Mouse (Mus musculus): ENCODE measurements around the gene Naglu.
"Not testable (repeated sequence)": the region's sequence is repeated elsewhere in the genome, so short reads cannot be mapped to it uniquely, and the experiment has no call there.

The Naglu gene

DNA sequence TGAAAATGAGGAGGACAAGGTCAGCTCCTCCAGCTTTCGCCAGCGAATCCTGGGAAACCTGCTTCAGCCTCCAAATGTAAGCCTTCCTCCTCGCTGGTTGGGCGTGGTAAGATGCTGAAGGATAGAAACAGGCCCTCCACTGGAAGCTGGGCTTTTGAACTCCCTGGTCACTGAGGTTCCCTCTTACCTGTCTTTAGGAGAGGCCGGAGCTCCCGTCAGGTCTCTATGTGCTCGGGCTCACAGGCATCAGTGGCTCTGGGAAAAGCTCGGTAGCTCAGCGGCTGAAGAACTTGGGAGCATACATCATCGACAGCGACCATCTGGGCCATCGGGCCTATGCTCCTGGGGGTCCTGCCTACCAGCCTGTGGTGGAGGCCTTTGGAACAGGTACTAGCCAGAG lies 15.0 kb downstream of the Naglu start:
- DNase-seq: no peak

DNA sequence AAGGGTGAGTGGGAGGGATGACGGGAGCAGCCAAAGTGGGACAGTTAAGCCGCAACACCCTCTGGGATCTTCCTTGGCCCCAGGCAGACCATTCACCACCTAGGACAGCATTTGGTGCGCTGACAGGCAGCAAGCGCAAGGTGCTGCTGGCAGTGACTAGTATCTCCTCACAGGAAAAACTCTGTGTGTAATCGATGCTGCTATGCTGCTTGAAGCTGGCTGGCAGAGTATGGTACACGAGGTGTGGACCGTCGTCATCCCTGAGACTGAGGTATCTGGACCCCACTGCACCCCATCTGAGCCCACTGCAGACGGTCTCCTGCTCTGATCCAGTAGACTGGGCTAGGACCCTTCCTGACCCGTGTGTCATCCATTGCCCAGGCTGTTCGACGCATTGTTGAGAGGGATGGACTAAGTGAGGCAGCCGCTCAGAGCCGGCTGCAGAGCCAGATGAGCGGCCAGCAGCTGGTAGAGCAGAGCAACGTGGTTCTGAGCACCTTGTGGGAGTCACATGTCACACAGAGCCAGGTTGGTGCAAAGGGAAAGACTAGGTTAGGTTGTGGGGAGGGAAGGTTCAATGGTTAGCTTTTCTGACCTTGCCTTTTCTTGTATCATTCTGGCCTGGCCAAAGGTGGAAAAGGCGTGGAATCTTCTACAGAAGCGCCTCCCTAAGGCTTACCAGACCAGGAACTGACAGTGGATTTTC lies 16.0 kb downstream of the Naglu start:
- DNase-seq: no peak

DNA sequence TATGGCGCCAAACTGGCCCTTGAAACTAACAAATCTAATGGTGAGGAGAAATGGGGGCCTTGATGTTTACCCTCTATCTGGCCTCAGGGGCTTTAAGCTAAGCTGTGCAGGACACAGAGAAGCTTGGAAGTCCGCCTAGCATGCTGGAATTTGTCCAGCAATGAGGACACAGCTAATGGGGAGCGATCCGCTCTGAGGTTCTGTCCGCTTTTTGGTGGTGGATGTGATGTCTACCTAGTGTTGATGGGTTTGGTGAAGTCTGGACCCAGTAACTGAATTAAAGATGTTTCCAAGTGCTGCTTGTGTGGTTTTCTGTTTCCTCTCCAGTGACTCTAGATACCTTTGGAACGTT lies 16.5 kb downstream of the Naglu start:
- no peak for DNase-seq

DNA sequence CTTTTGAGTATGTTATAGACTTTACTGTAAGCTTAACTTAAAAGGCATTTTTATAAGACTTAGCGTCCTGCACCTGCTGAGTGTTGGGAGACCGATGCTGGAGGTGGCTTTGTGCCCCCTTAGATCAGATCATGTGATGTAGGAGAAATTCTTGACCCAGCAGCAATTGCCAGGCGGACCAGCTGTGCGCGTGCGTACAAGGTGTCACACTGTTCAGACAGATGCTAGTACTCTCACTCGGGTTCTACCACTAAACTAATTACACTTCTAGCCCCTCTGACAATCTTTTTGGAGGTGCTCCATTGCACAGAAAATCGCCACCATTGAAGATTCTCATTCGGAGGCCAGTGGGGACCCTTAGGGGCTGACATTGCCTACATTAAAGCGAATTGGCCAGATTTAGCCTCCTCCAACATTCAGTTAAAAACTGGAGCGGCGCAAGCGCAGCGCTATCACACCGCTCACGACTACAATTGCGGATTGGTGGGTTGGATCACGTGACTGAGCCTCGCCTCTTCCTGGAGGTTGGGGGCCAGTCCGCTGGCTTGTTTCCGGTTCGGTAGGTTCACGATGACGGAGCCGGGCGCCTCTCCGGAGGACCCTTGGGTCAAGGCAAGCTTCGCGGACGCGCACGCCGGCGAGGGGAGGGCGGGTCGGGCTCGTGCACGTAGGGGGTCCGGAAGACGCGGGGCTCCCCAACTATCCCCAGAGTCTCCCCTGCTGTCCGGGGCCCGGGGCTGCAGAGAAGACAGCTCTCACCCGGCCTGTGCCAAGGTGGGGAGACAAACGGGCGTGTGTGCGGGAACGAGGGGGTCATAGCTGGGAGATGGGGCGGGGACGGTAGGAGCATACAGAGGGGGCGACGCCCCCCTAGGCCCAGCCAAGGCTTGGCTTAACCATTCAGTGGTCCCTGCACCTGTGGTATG lies 17.2 kb downstream of the Naglu start, which contains the start of gene Mlx:
Gene Mlx (plus strand): TSS at position 522 of the 926 bp plus-strand sequence.
- peak; percentile 96 for DNase-seq

DNA sequence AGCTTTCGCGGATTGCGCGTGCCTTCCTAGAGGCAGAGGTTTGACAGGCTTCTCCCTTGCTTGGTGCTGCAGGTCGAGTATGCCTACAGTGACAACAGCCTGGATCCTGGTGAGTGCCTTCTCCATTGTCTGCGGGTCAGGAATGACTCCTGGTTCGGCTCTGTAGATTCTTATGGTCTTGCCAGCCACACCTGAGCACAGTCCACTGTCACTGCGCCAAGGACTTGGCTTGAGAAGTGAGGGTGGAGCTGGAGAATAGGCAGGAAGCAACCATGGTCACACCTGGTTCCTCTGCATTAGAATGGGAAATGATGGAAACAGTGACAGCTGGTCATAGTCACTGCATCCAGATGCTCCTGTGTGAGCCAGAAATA lies 17.9 kb downstream of the Naglu start:
- no peak for DNase-seq

DNA sequence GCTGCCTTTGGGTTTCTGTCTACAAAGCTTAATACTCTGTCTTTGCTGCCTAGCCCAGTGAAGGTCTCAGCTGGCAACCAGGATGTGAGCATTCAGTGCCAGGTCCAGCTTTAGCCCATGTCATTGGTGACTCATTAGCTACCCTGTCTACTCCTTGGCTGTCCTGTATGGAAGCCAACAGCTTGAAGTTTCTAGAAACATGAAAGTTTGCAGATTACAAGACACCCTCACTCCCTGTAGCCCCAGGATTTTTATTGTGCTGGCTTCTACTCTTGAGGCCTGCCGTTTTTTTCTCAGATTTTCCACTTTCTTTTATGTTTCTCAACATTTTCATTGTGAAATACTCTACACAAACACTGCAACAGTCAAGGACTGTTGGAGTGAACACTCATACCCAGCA lies 20.1 kb downstream of the Naglu start:
- no peak for DNase-seq

DNA sequence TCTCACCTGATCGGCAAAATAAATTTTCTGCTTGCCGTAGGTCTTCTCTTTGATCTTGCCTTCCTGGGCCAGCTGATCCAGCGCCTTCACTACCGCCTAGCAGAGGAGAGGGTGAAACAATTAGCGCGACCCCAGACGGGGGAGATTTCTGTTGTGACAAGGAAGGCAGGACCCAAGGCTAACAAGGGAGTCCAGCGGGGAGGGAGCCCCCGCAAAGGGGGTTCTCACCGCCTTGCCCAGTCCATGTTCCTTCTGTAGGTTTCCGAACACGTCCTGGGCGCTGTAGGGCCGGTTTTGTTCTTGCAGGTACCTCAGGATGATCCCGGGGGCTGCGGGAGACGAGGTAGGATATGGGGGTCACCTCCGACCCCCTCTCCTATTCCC lies 25.1 kb downstream of the Naglu start:
- DNase-seq: no peak

DNA sequence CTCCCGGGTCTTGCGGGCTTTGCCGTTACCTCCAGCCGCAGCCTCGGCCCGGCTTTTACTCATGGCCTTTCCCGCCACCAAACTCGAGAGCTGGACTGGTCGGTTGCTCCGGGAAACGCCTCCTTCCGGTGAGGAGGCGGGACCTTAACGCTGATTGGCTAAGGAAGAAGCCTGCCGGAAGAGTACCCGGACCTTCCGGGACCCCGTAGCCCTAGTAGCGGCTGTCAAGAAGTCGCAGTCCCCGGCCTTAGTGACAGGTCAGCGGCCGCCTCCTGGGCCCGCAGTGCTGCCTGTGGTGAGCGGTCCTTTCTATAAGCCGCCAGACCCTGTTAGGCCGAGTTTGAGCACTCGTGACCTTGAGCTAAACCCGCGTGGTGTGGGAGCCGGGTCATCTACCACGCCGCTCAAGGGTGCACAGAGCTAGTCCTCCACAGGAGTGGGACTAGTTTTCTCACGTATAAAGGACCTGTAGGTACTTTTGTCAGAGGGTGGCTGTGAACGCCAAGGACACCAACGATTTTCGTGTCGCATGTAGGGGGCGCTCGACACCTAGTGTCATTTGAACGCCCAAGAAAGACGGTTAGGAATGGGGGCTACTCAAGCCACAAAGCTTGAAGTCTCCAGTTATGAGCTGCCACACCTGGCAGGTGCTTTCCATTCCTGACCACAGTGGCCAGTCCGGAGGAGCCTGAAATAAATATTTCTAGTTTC lies 25.7 kb downstream of the Naglu start, which contains the start of gene Psmc3ip:
Gene Psmc3ip (minus strand): TSS at position 123 of the 711 bp plus-strand sequence.
- peak; percentile 97 for DNase-seq

DNA sequence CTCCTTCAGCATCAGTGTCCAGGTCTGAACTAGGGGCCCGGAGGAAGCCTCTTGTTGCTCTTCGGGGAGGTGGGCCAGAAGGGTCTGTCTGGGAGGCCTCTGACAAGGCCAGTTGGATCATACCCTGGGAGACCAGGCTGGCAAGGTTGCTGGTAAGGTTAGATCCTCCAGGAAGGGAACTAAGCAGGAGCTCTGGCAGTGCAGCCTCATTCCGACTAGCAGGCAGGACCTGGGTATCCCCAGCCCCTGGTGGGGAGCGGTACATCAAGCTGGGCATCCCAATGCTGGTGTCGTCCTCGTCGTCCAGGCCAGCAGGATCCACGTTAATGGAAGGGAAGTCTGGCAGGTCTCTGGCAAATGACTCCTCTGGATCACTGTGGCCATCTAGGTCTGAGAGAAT lies 28.4 kb downstream of the Naglu start:
- DNase-seq: no peak

DNA sequence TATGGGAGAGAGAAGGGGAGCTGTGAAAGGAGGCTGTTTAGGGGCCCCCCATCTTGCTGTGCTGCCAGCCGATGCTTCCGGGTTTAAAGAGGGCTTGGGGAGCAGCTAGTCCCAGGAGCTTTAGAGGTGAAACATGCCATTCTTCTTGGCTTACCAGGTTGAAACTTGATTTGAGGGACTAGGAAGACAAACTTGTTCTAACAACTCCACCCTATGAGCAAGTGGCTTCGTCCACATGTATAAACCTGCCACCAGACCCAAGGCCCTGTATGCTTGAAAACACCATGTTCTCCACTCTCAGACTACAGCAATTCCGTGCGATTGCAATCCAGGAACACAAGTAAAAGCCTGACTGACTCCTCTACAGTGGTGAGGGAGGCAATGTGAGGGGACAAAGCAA lies 33.2 kb downstream of the Naglu start:
- no peak for DNase-seq

DNA sequence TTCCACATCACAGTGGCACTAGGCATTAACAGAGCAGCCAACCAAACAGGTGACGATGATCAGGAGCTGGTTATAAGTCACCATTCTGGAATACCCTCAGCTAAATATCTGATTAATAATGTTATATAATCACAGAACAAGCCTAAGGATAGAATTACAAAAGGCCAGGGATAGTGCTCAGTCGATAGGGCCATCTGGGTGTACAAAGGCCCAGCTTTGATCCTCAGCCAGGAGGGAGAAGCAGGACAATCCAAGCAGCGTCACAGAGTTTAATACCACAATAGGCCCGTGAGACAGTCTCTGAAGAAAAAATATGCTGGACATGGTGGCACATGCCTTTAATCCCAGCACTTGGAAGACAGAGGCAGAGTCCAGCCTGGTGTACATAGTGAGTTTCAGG lies 39.5 kb downstream of the Naglu start:
- DNase-seq: no peak

DNA sequence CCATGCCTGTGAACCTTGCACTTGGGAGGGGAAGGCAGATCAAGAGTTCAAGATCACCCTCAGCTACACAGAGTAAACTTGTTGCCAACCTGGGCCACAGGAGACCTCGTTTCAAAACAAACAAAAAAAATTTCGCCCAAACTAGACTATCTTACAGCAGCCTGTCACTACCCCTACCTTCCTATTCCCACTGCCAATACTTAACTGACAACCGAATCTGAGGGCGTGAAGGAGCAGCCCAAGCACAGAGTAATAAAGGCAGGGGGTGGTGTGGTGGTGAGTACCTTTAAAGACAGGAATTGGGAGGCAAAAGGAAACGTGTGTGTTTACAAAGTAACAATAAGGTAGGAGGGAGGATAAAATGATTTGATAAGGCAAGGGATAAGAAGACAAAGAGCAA lies 40.9 kb downstream of the Naglu start:
- DNase-seq: no peak

DNA sequence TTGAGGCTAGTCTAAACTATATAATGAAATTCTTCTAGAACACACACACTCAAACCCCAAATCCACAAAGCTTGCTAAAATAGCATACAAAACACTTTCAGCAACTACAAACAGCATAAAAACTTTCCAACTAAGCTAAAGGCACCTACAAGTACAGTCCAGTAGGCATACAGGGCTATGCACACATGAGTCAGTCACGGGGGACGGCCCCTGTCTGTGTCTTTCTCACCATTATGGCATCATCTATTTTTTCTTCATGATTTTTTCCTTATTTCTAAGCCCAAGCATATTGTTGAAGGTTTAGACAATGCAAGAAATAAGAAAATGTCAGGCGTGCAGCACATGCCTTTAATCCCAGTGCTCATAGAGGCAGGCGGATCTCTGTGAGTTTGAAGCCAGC lies 41.4 kb downstream of the Naglu start:
- DNase-seq: no peak

DNA sequence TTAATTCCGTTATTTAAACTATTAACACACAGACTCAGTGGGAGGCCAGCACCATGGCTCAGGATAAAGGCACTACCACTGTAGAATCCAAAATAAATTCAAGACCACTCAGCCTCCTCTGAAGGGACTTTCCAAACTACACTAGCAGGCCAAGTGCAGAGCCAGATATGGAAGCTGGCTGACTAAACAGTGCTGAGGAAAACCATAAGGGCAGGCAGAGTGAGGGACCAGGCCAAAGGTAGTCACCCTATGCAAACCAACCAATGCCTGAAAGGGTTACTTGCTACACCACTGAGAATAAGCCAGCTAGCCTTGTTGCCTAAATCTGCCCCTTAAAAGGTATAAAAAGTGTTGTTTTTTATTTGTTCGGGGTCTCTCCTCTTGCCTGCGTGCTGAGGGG lies 42.4 kb downstream of the Naglu start:
- no peak for DNase-seq

DNA sequence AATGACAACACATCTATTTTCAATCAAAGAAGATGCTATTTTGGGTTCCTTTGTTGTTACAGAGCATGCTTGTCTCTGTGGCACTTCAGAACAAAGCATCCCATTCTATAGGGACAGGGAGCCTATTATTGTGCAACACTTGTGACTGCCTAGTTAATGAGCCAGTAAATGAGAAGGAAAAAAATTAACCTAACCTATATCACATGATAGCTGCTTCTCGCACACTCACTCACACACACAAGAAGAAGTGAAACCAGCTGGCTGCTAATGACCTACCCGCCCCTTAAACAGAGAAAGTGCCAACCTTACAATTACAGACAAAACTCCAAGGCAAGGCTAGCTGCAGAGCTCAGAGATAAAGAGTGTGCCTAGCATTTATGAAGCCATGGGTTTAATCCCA lies 45.8 kb downstream of the Naglu start:
- DNase-seq: no peak

DNA sequence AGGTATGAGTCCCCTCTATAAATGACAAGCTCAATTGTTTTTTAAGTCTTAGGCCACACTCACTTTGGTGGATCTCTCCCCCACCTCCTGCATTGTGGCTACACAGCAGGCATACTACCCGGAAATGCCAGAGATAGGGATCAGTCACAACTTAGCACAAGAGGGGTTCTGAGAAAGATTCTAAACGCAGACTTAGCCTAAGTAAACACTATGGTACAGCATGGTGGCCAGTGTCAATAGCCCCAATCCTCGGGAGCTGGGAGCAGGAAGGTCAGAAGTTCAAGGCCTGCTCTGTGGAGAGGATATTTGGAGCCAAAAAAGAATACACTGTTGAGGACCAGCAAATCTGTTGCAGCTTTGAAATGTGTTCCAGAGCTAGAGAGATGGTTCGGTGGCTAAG lies 48.3 kb downstream of the Naglu start:
- DNase-seq: no peak

DNA sequence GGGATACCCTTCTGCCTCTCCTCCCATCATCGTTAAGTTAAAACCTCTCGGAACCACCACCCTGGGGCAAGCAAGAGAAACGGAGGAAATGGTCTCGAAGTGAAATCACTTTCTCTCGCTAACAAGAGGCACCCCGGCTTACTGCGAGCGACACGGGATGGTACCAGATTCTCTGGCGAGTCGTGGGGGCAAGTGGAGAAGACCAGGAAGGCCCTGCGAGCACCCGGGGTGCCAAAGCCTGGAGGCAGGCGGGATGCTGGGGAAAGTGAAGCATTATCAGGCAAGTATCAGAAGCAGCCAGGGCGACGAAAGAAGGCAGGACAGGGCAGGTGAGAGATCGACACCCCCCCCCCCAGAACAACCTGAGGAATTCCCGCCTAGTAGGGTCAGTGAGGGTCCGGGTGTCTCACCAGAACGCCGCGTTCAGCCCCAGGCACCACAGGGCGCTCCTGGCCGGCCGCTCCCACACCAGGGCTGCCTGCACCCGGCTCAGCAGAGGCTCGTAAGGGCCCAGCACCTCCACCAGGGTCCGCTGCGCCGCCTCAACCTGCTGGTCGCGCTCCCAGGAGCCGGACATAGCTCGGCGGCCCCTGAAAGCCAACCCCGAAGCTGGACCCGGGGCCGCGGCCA lies 49.4 kb downstream of the Naglu start:
- no peak for DNase-seq

DNA sequence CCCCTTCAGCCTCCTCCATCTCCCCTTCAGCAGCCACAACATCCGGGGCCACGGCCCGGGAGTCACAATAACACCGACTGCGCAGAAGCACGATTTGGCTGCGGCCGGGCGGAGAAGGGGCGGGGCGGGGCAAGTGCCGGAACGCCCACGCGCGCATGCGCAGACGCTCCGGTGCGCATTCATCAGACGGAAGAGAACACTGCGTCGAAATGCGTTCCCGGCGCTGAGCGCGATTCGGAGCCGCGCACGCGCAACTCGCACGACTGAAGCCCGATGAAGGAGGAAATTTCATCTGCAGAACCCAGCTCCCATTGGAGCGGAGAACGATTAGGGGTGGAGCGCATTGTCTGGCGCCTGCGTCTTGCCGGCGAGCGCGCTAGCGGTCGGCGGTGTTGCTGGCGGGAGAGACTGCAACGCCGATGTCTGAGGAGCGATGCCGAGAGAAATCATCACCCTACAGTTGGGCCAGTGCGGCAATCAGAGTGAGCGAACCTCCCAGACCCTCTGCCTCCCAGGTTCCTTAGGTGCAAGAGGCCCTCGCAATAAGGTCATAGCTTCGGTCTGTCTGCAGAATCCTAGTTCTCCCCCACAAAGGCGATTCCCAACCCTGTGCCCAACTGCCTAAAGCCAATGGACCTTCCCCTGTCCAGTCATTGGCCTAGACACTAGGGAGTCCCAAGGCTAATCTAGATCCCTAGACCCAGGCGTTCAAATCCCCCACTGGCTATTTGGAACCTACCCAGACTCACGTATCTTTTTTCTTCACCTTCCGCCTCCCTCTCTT lies 50.1 kb downstream of the Naglu start, which contains the start of the genes Retreg3 and Tubg1:
Gene Retreg3 (minus strand): TSS at position 133 of the 784 bp plus-strand sequence.
Gene Tubg1 (plus strand): TSS at position 178 of the 784 bp plus-strand sequence.
- peak; percentile 99 for DNase-seq

DNA sequence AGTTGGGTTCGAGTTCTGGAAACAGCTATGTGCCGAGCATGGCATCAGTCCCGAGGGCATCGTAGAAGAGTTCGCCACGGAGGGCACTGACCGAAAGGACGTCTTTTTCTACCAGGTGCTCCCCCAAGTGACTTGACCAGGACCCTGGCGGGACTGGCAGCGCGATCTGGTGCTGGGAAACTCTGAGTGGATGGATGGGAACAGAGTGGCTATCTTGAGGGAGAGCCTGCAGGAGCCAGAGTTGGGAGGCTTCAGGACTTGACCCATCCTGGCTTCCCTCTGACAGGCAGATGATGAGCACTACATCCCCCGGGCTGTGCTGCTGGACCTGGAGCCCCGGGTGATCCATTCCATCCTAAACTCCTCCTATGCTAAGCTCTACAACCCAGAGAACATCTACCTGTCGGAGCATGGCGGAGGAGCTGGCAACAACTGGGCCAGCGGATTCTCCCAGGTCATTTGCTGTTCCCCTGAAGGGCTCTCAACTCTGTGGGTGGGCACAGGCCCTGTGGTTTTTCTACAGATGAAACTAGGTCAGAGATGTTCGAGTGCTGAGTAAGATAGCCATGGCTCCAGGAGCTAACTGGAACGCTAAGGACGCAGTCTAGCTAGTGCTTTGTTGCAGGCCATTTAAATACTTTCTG lies 50.9 kb downstream of the Naglu start:
- DNase-seq: no peak

DNA sequence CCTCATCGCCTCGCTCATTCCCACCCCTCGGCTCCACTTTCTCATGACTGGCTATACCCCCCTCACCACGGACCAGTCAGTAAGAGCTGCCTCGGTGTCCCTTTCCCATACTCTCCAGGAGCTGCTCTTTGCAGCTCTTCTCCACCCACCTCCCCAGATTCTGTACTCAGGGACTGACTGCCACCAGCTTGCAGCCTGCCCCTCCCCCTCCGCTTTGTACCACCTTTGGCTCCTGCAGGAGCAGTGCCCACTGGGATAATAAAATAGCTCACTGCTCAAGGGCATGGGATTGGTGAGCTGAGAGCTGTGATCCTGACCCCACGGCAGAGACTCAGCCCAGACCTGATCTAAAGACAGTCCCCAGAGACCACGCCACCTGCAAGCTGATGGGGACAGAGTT lies 54.7 kb downstream of the Naglu start:
- DNase-seq: not testable (repeated sequence)

DNA sequence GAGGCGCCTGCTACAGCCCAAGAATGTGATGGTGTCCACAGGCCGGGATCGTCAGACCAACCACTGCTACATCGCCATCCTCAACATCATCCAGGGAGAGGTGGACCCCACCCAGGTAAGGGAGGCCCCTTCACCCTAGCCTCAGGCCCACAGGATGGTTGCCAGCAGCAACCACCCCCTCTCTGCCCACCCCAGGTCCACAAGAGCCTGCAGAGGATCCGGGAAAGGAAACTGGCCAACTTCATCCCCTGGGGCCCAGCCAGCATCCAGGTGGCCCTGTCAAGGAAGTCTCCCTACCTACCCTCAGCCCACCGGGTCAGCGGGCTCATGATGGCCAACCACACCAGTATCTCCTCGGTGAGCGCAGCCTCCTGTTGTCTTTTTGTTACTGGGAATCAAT lies 55.2 kb downstream of the Naglu start:
- not testable (repeated sequence) for DNase-seq

DNA sequence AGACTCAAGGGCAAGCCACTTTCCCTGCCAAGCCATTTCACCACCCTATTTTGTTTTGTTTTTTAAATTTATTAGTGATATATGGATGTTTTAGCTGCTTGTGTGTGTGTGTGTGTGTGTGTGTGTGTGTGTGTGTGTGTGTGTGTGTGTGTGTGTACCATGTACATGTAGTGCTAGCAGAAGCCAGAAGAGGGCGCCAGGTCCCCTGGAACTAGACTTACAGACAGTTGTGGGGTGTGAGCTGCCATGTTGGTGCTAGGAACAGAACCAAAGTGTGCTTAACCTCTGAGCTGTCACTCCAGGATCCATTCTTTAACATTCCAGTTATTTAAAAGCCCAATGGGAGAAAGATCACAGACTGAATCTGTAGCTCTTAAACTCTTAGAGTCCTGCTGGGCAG lies 57.3 kb downstream of the Naglu start:
- no peak for DNase-seq

Measured in lung, postnatal 10 days (tissue).